Mouse (Mus musculus): Measurements from ENCODE around the gene Hmcn1. TPM values are rescaled to one million over a fixed set of nuclear protein-coding genes. Genes with fewer than 3 reads are reported as not detected.

Gene Hmcn1
- polyA plus RNA-seq, 2 experiments: 35.3 to 80.4 TPM

- 98% methylated on average over 2 of the region's 2 CpGs for WGBS
Observed at GRCm38 (mm10) chr1:150805466-150805865, 187.8 kb downstream of the Hmcn1 start.

DNA sequence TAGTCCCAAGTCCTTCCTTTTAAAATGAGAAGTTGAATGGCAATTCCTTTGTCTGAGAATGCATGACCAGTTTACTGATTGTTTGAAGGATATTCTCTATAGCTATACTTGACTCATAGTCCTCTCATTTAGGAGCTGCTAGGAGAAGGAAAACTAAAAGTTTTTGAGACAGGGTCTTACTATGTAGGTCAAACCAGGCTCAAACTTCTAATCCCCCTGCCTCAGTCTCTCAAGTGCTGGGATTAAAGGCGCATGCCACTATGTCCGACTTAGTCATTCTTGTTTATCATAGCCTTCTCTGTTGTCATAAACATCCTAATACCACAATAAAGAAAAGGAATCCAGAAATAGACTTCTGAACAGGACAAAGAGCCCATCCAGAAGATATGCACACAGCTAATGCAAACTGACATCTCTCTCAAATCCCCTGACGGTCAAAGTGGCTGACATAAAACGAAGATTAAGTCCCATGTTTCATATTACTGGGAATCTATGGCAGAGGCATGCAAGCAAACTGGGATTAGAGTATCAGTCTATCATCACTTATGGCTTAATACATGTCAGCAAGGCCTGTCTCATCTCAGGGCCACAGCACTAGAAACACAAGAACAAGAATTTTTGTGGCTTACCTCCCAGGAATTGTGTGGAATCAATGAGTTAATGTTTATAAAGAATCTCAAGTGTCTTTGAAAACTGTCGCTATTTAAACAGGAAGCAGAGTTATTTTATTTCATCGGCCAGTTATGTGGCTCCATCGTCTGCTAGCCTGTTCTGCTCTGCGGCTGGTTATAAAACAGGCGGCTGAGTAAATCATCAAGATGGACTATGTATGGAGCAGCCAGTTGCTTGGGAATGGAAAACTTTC lies 188.8 kb downstream of the Hmcn1 start:
- no peak overlapping the region for H3K4me2 ChIP-seq (replicated peaks; ENCODE audit: low read depth, low read length, severe bottlenecking)
- H3K4me1 ChIP-seq (ENCODE audit: control insufficient read depth, insufficient read depth, low read length): no peaks in the 10 kb centered on the region
- no peaks in the 10 kb centered on the region for H3K9me3 ChIP-seq (ENCODE audit: control insufficient read depth, low read length)
- peak; percentile 21 for DNase-seq (ENCODE audit: low spot score)
- no peak; the same call in 1 of the 2 replicates for ATAC-seq (ENCODE audit: low FRiP score, low read depth)
- peaks cover 18% of the 10 kb centered on the region for H3K36me3 ChIP-seq (ENCODE audit: control insufficient read depth, insufficient read depth, low read length)
- no peak overlapping the region for H3K9ac ChIP-seq (ENCODE audit: low read depth, low read length, severe bottlenecking)
- H3K27ac ChIP-seq (replicated peaks; ENCODE audit: low read depth, low read length): no peak overlapping the region
- H3K27me3 ChIP-seq (ENCODE audit: control insufficient read depth, insufficient read depth, low read length): no peaks in the 10 kb centered on the region
- no peak overlapping the region for H3K4me3 ChIP-seq (replicated peaks; ENCODE audit: low read length)
- TF ChIP-seq POLR2A (IDR thresholded peaks at IDR 0.05; ENCODE audit: borderline replicate concordance, extremely low read depth, insufficient read depth, insufficient read length): no peak
- 60% methylated on average over 9 of the region's 9 CpGs for WGBS

More at GRCm38 (mm10) chr1:150805466-150805865, 187.8 kb downstream of the Hmcn1 start:
- no peak overlapping the region for H3K9ac ChIP-seq (ENCODE audit: low read depth, low read length, severe bottlenecking)
- H3K36me3 ChIP-seq (ENCODE audit: control insufficient read depth, insufficient read depth, low read length): peaks cover 18% of the 10 kb centered on the region
- no peak overlapping the region for H3K27ac ChIP-seq (replicated peaks; ENCODE audit: low read depth, low read length)
- no peak for TF ChIP-seq POLR2A (IDR thresholded peaks at IDR 0.05; ENCODE audit: borderline replicate concordance, extremely low read depth, insufficient read depth, insufficient read length)
- H3K4me1 ChIP-seq (ENCODE audit: control insufficient read depth, insufficient read depth, low read length): no peaks in the 10 kb centered on the region
- ATAC-seq (ENCODE audit: low FRiP score, low read depth) (no peak), DNase-seq (ENCODE audit: low spot score) (no peak)
- no peak overlapping the region for H3K4me3 ChIP-seq (replicated peaks; ENCODE audit: low read length)
- no peak overlapping the region for H3K4me2 ChIP-seq (replicated peaks; ENCODE audit: low read depth, low read length, severe bottlenecking)
- no peaks in the 10 kb centered on the region for H3K9me3 ChIP-seq (ENCODE audit: control insufficient read depth, low read length)
- H3K27me3 ChIP-seq (ENCODE audit: control insufficient read depth, insufficient read depth, low read length): no peaks in the 10 kb centered on the region

- Histone ChIP-seq H3K4me1 (ENCODE audit: control insufficient read depth, insufficient read depth, low read length) (no peaks in the 10 kb centered on the region), H3K9ac (ENCODE audit: low read depth, low read length, severe bottlenecking) (no peak overlapping the region), H3K36me3 (ENCODE audit: control insufficient read depth, insufficient read depth, low read length) (peaks cover 22% of the 10 kb centered on the region), H3K9me3 (ENCODE audit: control insufficient read depth, low read length) (no peaks in the 10 kb centered on the region), H3K27ac (replicated peaks; ENCODE audit: low read depth, low read length) (no peak overlapping the region), H3K4me3 (replicated peaks; ENCODE audit: low read length) (no peak overlapping the region), H3K4me2 (replicated peaks; ENCODE audit: low read depth, low read length, severe bottlenecking) (no peak overlapping the region), H3K27me3 (ENCODE audit: control insufficient read depth, insufficient read depth, low read length) (no peaks in the 10 kb centered on the region)
- WGBS: 91% methylated on average over 12 of the region's 12 CpGs
- ATAC-seq (ENCODE audit: low FRiP score, low read depth): no peak
- DNase-seq (ENCODE audit: low spot score): no peak
- TF ChIP-seq POLR2A (IDR thresholded peaks at IDR 0.05; ENCODE audit: borderline replicate concordance, extremely low read depth, insufficient read depth, insufficient read length): no peak
Observed at GRCm38 (mm10) chr1:150802642-150803041, 190.6 kb downstream of the Hmcn1 start.

- H3K27ac ChIP-seq (replicated peaks; ENCODE audit: low read depth, low read length): no peak overlapping the region
- no peak overlapping the region for H3K4me3 ChIP-seq (replicated peaks; ENCODE audit: low read length)
- no peak overlapping the region for H3K4me2 ChIP-seq (replicated peaks; ENCODE audit: low read depth, low read length, severe bottlenecking)
- H3K4me1 ChIP-seq (ENCODE audit: control insufficient read depth, insufficient read depth, low read length): no peaks in the 10 kb centered on the region
- no peak for DNase-seq (ENCODE audit: low spot score)
- 89% methylated on average over 8 of the region's 8 CpGs for WGBS
- no peaks in the 10 kb centered on the region for H3K27me3 ChIP-seq (ENCODE audit: control insufficient read depth, insufficient read depth, low read length)
- no peak overlapping the region for H3K9ac ChIP-seq (ENCODE audit: low read depth, low read length, severe bottlenecking)
- H3K9me3 ChIP-seq (ENCODE audit: control insufficient read depth, low read length): no peaks in the 10 kb centered on the region
- no peak for ATAC-seq (ENCODE audit: low FRiP score, low read depth)
- TF ChIP-seq POLR2A (IDR thresholded peaks at IDR 0.05; ENCODE audit: borderline replicate concordance, extremely low read depth, insufficient read depth, insufficient read length): no peak
- H3K36me3 ChIP-seq (ENCODE audit: control insufficient read depth, insufficient read depth, low read length): peaks cover 21% of the 10 kb centered on the region
Observed at GRCm38 (mm10) chr1:150800611-150801263, 192.5 kb downstream of the Hmcn1 start.

- H3K4me1 ChIP-seq (ENCODE audit: control insufficient read depth, insufficient read depth, low read length): no peaks in the 10 kb centered on the region
- H3K36me3 ChIP-seq (ENCODE audit: control insufficient read depth, insufficient read depth, low read length): peaks cover 21% of the 10 kb centered on the region
- H3K27ac ChIP-seq (replicated peaks; ENCODE audit: low read depth, low read length): no peak overlapping the region
- TF ChIP-seq POLR2A (IDR thresholded peaks at IDR 0.05; ENCODE audit: borderline replicate concordance, extremely low read depth, insufficient read depth, insufficient read length): no peak
- H3K27me3 ChIP-seq (ENCODE audit: control insufficient read depth, insufficient read depth, low read length): no peaks in the 10 kb centered on the region
- H3K4me2 ChIP-seq (replicated peaks; ENCODE audit: low read depth, low read length, severe bottlenecking): no peak overlapping the region
- DNase-seq (ENCODE audit: low spot score): no peak
- no peak for ATAC-seq (ENCODE audit: low FRiP score, low read depth)
- no peak overlapping the region for H3K4me3 ChIP-seq (replicated peaks; ENCODE audit: low read length)
- WGBS: 97% methylated on average over 5 of the region's 5 CpGs
- no peaks in the 10 kb centered on the region for H3K9me3 ChIP-seq (ENCODE audit: control insufficient read depth, low read length)
- no peak overlapping the region for H3K9ac ChIP-seq (ENCODE audit: low read depth, low read length, severe bottlenecking)
Observed at GRCm38 (mm10) chr1:150798651-150799050, 194.6 kb downstream of the Hmcn1 start.
